ENCODE assay signal across 8 mouse cellular contexts in genomic region chr5:122643701-122644100, GRCm38 (mm10). TPM values are rescaled to one million over a fixed set of nuclear protein-coding genes. Genes with fewer than 3 reads are reported as not detected.
DNase-seq lines count a peak whose midpoint lies in the region; ATAC-seq and TF ChIP-seq lines count a peak whose summit lies in the region.

P2rx7 (plus strand) TSS chr5:122643911.

- H3K4me3 ChIP-seq in forebrain, embryonic 14.5 days (ENCODE audit: low read depth, low read length): no peak within 1 kb of the TSS
- H3K4me3 ChIP-seq in forebrain, embryonic 16.5 days (replicated peaks; ENCODE audit: low read length): no peak within 1 kb of the TSS; the same call in 1 of the 2 replicates
- H3K4me3 ChIP-seq in intestine, postnatal 0 days (ENCODE audit: low read depth, low read length): 0 out of 2 replicates have a peak within 1 kb of the TSS, but pooled peaks have one; percentile 1
- 0 out of 2 replicates have a peak within 1 kb of the TSS, but pooled peaks have one; percentile 0 for H3K4me3 ChIP-seq in liver, embryonic 15.5 days (replicated peaks)
- peak within 1 kb of the TSS; percentile 8 for H3K4me3 ChIP-seq in neural tube, embryonic 15.5 days (replicated peaks)

- no peaks in the 10 kb centered on the region for H3K4me1 ChIP-seq in forebrain, embryonic 14.5 days (ENCODE audit: control insufficient read depth, insufficient read depth, low read length)
- no peaks in the 10 kb centered on the region; the same call in 1 of the 2 replicates for H3K4me1 ChIP-seq in forebrain, embryonic 16.5 days (replicated peaks; ENCODE audit: control insufficient read depth, insufficient read depth, low read length)
- H3K4me1 ChIP-seq in intestine, postnatal 0 days (replicated peaks; ENCODE audit: control insufficient read depth, insufficient read depth, low read length): no peaks in the 10 kb centered on the region
- H3K4me1 ChIP-seq in liver, embryonic 15.5 days (replicated peaks): peaks cover 23% of the 10 kb centered on the region
- 0 out of 2 replicates have a peak, but pooled peaks cover 7% of the 10 kb centered on the region for H3K4me1 ChIP-seq in neural tube, embryonic 15.5 days

- no peaks in the 10 kb centered on the region for H3K27me3 ChIP-seq in forebrain, embryonic 14.5 days (replicated peaks; ENCODE audit: control insufficient read depth, insufficient read depth, low read length)
- no peaks in the 10 kb centered on the region for H3K27me3 ChIP-seq in forebrain, embryonic 16.5 days (replicated peaks; ENCODE audit: control insufficient read depth, insufficient read depth, low read length)
- no peaks in the 10 kb centered on the region for H3K27me3 ChIP-seq in intestine, postnatal 0 days (replicated peaks; ENCODE audit: control insufficient read depth, insufficient read depth, low read length)
- peaks cover 14% of the 10 kb centered on the region for H3K27me3 ChIP-seq in liver, embryonic 15.5 days
- no peaks in the 10 kb centered on the region for H3K27me3 ChIP-seq in neural tube, embryonic 15.5 days (replicated peaks)

- ATAC-seq in forebrain, embryonic 14.5 days: no peak
- no peak for ATAC-seq in forebrain, embryonic 16.5 days
- ATAC-seq in intestine, postnatal 0 days: no peak
- ATAC-seq in liver, embryonic 15.5 days (ENCODE audit: insufficient read depth): no peak
- no peak for ATAC-seq in neural tube, embryonic 15.5 days (ENCODE audit: low FRiP score)

- no peak for TF ChIP-seq CTCF in intestine, postnatal 0 days (IDR thresholded peaks at IDR 0.05; ENCODE audit: low read depth)

- H3K36me3 ChIP-seq in forebrain, embryonic 14.5 days (ENCODE audit: control insufficient read depth, insufficient read depth, low read length): no peaks in the 10 kb centered on the region
- H3K36me3 ChIP-seq in forebrain, embryonic 16.5 days (ENCODE audit: control insufficient read depth, insufficient read depth): no peaks in the 10 kb centered on the region
- H3K36me3 ChIP-seq in intestine, postnatal 0 days (ENCODE audit: control insufficient read depth, insufficient read depth): no peaks in the 10 kb centered on the region
- no peaks in the 10 kb centered on the region for H3K36me3 ChIP-seq in liver, embryonic 15.5 days (replicated peaks)
- no peaks in the 10 kb centered on the region for H3K36me3 ChIP-seq in neural tube, embryonic 15.5 days

- H3K9me3 ChIP-seq in forebrain, embryonic 14.5 days (replicated peaks; ENCODE audit: control insufficient read depth, low read length): no peaks in the 10 kb centered on the region
- H3K9me3 ChIP-seq in forebrain, embryonic 16.5 days (ENCODE audit: control insufficient read depth, low read length): no peaks in the 10 kb centered on the region
- H3K9me3 ChIP-seq in intestine, postnatal 0 days (ENCODE audit: control insufficient read depth): no peaks in the 10 kb centered on the region
- H3K9me3 ChIP-seq in liver, embryonic 15.5 days (replicated peaks): no peaks in the 10 kb centered on the region
- no peaks in the 10 kb centered on the region for H3K9me3 ChIP-seq in neural tube, embryonic 15.5 days (replicated peaks)

- peak within 1 kb of the TSS; percentile 27; the same call in 1 of the 2 replicates for H3K27ac ChIP-seq in forebrain, embryonic 14.5 days (ENCODE audit: low read depth, low read length)
- H3K27ac ChIP-seq in forebrain, embryonic 16.5 days (ENCODE audit: low read length): no peak within 1 kb of the TSS
- H3K27ac ChIP-seq in intestine, postnatal 0 days (ENCODE audit: low read depth, low read length): no peak within 1 kb of the TSS
- H3K27ac ChIP-seq in liver, embryonic 15.5 days (replicated peaks): no peak within 1 kb of the TSS
- peak within 1 kb of the TSS; percentile 65 for H3K27ac ChIP-seq in neural tube, embryonic 15.5 days (replicated peaks)

- 67% methylated on average over 12 of the region's 12 CpGs for WGBS in forebrain, embryonic 14.5 days
- WGBS in forebrain, embryonic 16.5 days: 64% methylated on average over 12 of the region's 12 CpGs
- 61% methylated on average over 12 of the region's 12 CpGs for WGBS in intestine, postnatal 0 days
- 26% methylated on average over 12 of the region's 12 CpGs for WGBS in liver, embryonic 15.5 days (ENCODE audit: insufficient replicate concordance)
- 60% methylated on average over 12 of the region's 12 CpGs for WGBS in neural tube, embryonic 15.5 days

- peak; percentile 16 for DNase-seq in forebrain, embryonic 14.5 days (ENCODE audit: low spot score)
- peak; percentile 22 for DNase-seq in adipocyte (ENCODE audit: low spot score)
- DNase-seq in gonadal fat pad, adult 2 months (ENCODE audit: low read depth): peak; percentile 60
- no peak for DNase-seq in embryo, embryonic 10 days (ENCODE audit: low spot score)

- no peak within 1 kb of the TSS for H3K4me2 ChIP-seq in forebrain, embryonic 14.5 days (ENCODE audit: low read length)
- no peak within 1 kb of the TSS for H3K4me2 ChIP-seq in forebrain, embryonic 16.5 days (ENCODE audit: low read length)
- peak within 1 kb of the TSS; percentile 40 for H3K4me2 ChIP-seq in intestine, postnatal 0 days (replicated peaks; ENCODE audit: low read depth)
- H3K4me2 ChIP-seq in liver, embryonic 15.5 days: peak within 1 kb of the TSS; percentile 25
- peak within 1 kb of the TSS; percentile 28 for H3K4me2 ChIP-seq in neural tube, embryonic 15.5 days

- H3K9ac ChIP-seq in forebrain, embryonic 14.5 days (ENCODE audit: low read length): peak within 1 kb of the TSS; percentile 13; the same call in 1 of the 2 replicates
- no peak within 1 kb of the TSS for H3K9ac ChIP-seq in forebrain, embryonic 16.5 days (replicated peaks; ENCODE audit: low read depth, low read length)
- no peak within 1 kb of the TSS for H3K9ac ChIP-seq in intestine, postnatal 0 days (ENCODE audit: low read depth, low read length)
- no peak within 1 kb of the TSS for H3K9ac ChIP-seq in liver, embryonic 15.5 days
- no peak within 1 kb of the TSS for H3K9ac ChIP-seq in neural tube, embryonic 15.5 days (replicated peaks)

RNA-seq across cellular contexts. Expression of gene P2rx7, which starts in this region (rescaled TPM):
- 1.5 and 1.7 TPM in 2 replicates for polyA plus RNA-seq in forebrain, embryonic 14.5 days (2014; fragmentation: Nextera tagmentation; extraction: Ambion mirVana)
- polyA plus RNA-seq in forebrain, embryonic 16.5 days (2015; fragmentation: Nextera tagmentation; extraction: Ambion mirVana): 2.1 and 2.4 TPM in 2 replicates
- 16.7 and 22.6 TPM in 2 replicates for polyA plus RNA-seq in gonadal fat pad, adult 2 months (2012; rRNA removed)
- polyA plus RNA-seq in intestine, postnatal 0 days (2015; fragmentation: Nextera tagmentation; extraction: Ambion mirVana): 1.6 and 2.7 TPM in 2 replicates
- 1.5 TPM in 2 replicates for polyA plus RNA-seq in liver, embryonic 15.5 days (2015; fragmentation: Nextera tagmentation; extraction: Ambion mirVana)
- polyA plus RNA-seq in neural tube, embryonic 15.5 days (2015; fragmentation: Nextera tagmentation; extraction: Ambion mirVana): 5.0 and 5.9 TPM in 2 replicates

Comparison
In these comparisons a context has a peak if more than half of its experiments do, and no peak if none do; other contexts are left out.
1. H3K27ac ChIP-seq: peak in forebrain, embryonic 14.5 days (single experiment) and neural tube, embryonic 15.5 days (single experiment); none in forebrain, embryonic 16.5 days (single experiment), intestine, postnatal 0 days (single experiment) and liver, embryonic 15.5 days (single experiment).
2. H3K4me2 ChIP-seq: peak in intestine, postnatal 0 days (single experiment), liver, embryonic 15.5 days (single experiment) and neural tube, embryonic 15.5 days (single experiment); none in forebrain, embryonic 14.5 days (single experiment) and forebrain, embryonic 16.5 days (single experiment).
3. H3K4me3 ChIP-seq: peak in intestine, postnatal 0 days (single experiment), liver, embryonic 15.5 days (single experiment) and neural tube, embryonic 15.5 days (single experiment); none in forebrain, embryonic 14.5 days (single experiment) and forebrain, embryonic 16.5 days (single experiment).